Mouse (Mus musculus): Measurements from ENCODE around the gene Arid3c.

DNA sequence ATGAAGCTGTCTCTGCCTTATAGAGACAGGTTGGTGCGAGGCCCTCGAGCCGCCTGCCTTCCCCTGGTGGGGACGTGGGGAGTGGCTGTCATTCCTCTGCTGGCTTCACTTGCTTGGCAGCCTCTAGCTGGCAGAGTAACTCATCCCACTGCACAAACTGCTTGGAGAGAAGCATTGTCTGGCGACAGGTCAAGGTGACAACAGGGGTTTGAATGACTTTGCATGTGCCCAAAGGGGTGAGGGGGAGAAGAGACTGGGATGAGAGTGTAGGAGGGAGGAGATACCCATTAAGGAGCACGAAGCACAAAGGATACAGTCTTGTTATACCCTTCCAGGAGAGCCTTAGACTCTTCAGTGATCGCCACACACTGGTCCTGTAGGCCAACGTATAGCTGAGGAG, 15.9 kb downstream of the Arid3c start:
- TF ChIP-seq CTCF (conservative IDR thresholded peaks at IDR 0.05; ENCODE audit: insufficient read depth, insufficient read length, low read depth, low read length) = no peak
- TF ChIP-seq POLR2A (IDR thresholded peaks at IDR 0.05; ENCODE audit: low read depth, low read length) = no peak
